Comparison of ENCODE assay signal across 29 mouse cellular contexts in genomic region chr4:126782512-126782911, GRCm38 (mm10). TPM values are rescaled to one million over a fixed set of nuclear protein-coding genes. Genes with fewer than 3 reads are reported as not detected.
A peak's percentile ranks its signal among the peaks of the same experiment; 100 is the strongest.
DNase-seq lines count a peak whose midpoint lies in the region; ATAC-seq lines count a peak whose summit lies in the region.
"Had no signal": no experiment of that assay in that cellular context is flagged by ENCODE, and none has a peak within 500 bp of the region (broad histone marks: within the 10 kb centered on the region; RNA-seq: fewer than 3 reads in every experiment).

No protein-coding gene starts in this region.

- no peak overlapping the region for H3K9ac ChIP-seq in forebrain, embryonic 11.5 days (ENCODE audit: low read length)
- H3K9ac ChIP-seq in limb, embryonic 12.5 days (replicated peaks) = no peak overlapping the region
- no peak overlapping the region for H3K9ac ChIP-seq in forebrain, embryonic 16.5 days (replicated peaks; ENCODE audit: low read depth, low read length)
- no peak overlapping the region for H3K9ac ChIP-seq in hindbrain, embryonic 11.5 days (ENCODE audit: low read depth, low read length)
- H3K9ac ChIP-seq: hindbrain, embryonic 15.5 days; liver, embryonic 12.5 days had no signal

- no peak for DNase-seq in forebrain, embryonic 10.5 days (ENCODE audit: extremely low spot score, low spot score)
- no peak for DNase-seq in forebrain, embryonic 11.5 days (ENCODE audit: low spot score)
- DNase-seq in limb, embryonic 10.5 days (ENCODE audit: low spot score) = no peak
- peak; percentile 44 for DNase-seq in right cerebral cortex, postnatal 4 days
- no peak for DNase-seq in hindbrain, embryonic 11.5 days (ENCODE audit: low spot score)
- DNase-seq: adrenal gland, postnatal 10 days; heart, adult 18-20 months; heart, postnatal 36 days; kidney, adult 11 months; kidney, postnatal 14 days; lung, adult 2 months; midbrain, embryonic 14.5 days; spleen, adult 18-20 months; thymus, postnatal 36 days had no signal

- no peaks in the 10 kb centered on the region for H3K27me3 ChIP-seq in forebrain, embryonic 10.5 days (ENCODE audit: poor library complexity, severe bottlenecking)
- no peaks in the 10 kb centered on the region for H3K27me3 ChIP-seq in forebrain, embryonic 11.5 days (ENCODE audit: control insufficient read depth, insufficient read depth, low read length)
- H3K27me3 ChIP-seq in limb, embryonic 12.5 days = no peaks in the 10 kb centered on the region
- H3K27me3 ChIP-seq in limb, embryonic 10.5 days (ENCODE audit: low read depth, poor library complexity, severe bottlenecking) = no peaks in the 10 kb centered on the region
- H3K27me3 ChIP-seq in forebrain, embryonic 16.5 days (replicated peaks; ENCODE audit: control insufficient read depth, insufficient read depth, low read length) = no peaks in the 10 kb centered on the region
- no peaks in the 10 kb centered on the region for H3K27me3 ChIP-seq in hindbrain, embryonic 11.5 days (ENCODE audit: control insufficient read depth, insufficient read depth, low read length)
- H3K27me3 ChIP-seq: hindbrain, embryonic 15.5 days; liver, embryonic 12.5 days; megakaryocyte, embryonic 14.5 days; Patski had no signal

- no peak overlapping the region for H3K4me3 ChIP-seq in forebrain, embryonic 10.5 days
- no peak overlapping the region for H3K4me3 ChIP-seq in forebrain, embryonic 11.5 days (ENCODE audit: low read depth, low read length)
- no peak overlapping the region for H3K4me3 ChIP-seq in limb, embryonic 12.5 days (replicated peaks)
- no peak overlapping the region for H3K4me3 ChIP-seq in limb, embryonic 10.5 days
- H3K4me3 ChIP-seq in forebrain, embryonic 16.5 days (replicated peaks; ENCODE audit: low read length) = no peak overlapping the region
- H3K4me3 ChIP-seq in hindbrain, embryonic 11.5 days (ENCODE audit: low read depth, low read length) = no peak overlapping the region
- H3K4me3 ChIP-seq: hindbrain, embryonic 15.5 days; liver, embryonic 12.5 days; megakaryocyte, embryonic 14.5 days; myocyte had no signal

- WGBS in forebrain, embryonic 10.5 days = 84% methylated on average over 8 of the region's 8 CpGs
- 84% methylated on average over 8 of the region's 8 CpGs for WGBS in forebrain, embryonic 11.5 days
- 68% methylated on average over 8 of the region's 8 CpGs for WGBS in limb, embryonic 12.5 days
- WGBS in limb, embryonic 10.5 days = 93% methylated on average over 8 of the region's 8 CpGs
- WGBS in forebrain, embryonic 16.5 days = 56% methylated on average over 8 of the region's 8 CpGs
- 93% methylated on average over 8 of the region's 8 CpGs for WGBS in hindbrain, embryonic 11.5 days

- H3K4me1 ChIP-seq in forebrain, embryonic 10.5 days = peaks cover 51% of the 10 kb centered on the region
- H3K4me1 ChIP-seq in forebrain, embryonic 11.5 days (replicated peaks; ENCODE audit: control insufficient read depth, insufficient read depth, low read length) = peaks cover 34% of the 10 kb centered on the region; the same call in 1 of the 2 replicates
- peaks cover 58% of the 10 kb centered on the region for H3K4me1 ChIP-seq in limb, embryonic 12.5 days (replicated peaks)
- peaks cover 45% of the 10 kb centered on the region for H3K4me1 ChIP-seq in limb, embryonic 10.5 days
- H3K4me1 ChIP-seq in forebrain, embryonic 16.5 days (replicated peaks; ENCODE audit: control insufficient read depth, insufficient read depth, low read length) = peaks cover 45% of the 10 kb centered on the region
- H3K4me1 ChIP-seq in hindbrain, embryonic 11.5 days (replicated peaks; ENCODE audit: control insufficient read depth, insufficient read depth, low read length) = no peaks in the 10 kb centered on the region; the same call in 1 of the 2 replicates
- H3K4me1 ChIP-seq: liver, embryonic 12.5 days; megakaryocyte, embryonic 14.5 days had no signal

- H3K36me3 ChIP-seq in forebrain, embryonic 10.5 days (replicated peaks) = 0 out of 2 replicates have a peak, but pooled peaks cover 2% of the 10 kb centered on the region
- no peaks in the 10 kb centered on the region for H3K36me3 ChIP-seq in forebrain, embryonic 11.5 days (ENCODE audit: control insufficient read depth, insufficient read depth, low read length)
- no peaks in the 10 kb centered on the region for H3K36me3 ChIP-seq in limb, embryonic 12.5 days
- H3K36me3 ChIP-seq in limb, embryonic 10.5 days = no peaks in the 10 kb centered on the region
- no peaks in the 10 kb centered on the region for H3K36me3 ChIP-seq in forebrain, embryonic 16.5 days (ENCODE audit: control insufficient read depth, insufficient read depth)
- H3K36me3 ChIP-seq in hindbrain, embryonic 11.5 days (ENCODE audit: control insufficient read depth, insufficient read depth, low read length) = no peaks in the 10 kb centered on the region
- H3K36me3 ChIP-seq: hindbrain, embryonic 15.5 days had no signal

- H3K4me2 ChIP-seq in forebrain, embryonic 11.5 days (ENCODE audit: low read depth, low read length, severe bottlenecking) = no peak overlapping the region
- no peak overlapping the region for H3K4me2 ChIP-seq in limb, embryonic 12.5 days
- no peak overlapping the region for H3K4me2 ChIP-seq in forebrain, embryonic 16.5 days (ENCODE audit: low read length)
- no peak overlapping the region for H3K4me2 ChIP-seq in hindbrain, embryonic 11.5 days (replicated peaks; ENCODE audit: low read depth, low read length)
- H3K4me2 ChIP-seq: hindbrain, embryonic 15.5 days; liver, embryonic 12.5 days had no signal

- 0 out of 2 replicates have a peak overlapping the region, but pooled peaks have one; percentile 48 for H3K27ac ChIP-seq in forebrain, embryonic 10.5 days
- no peak overlapping the region for H3K27ac ChIP-seq in forebrain, embryonic 11.5 days (ENCODE audit: low read depth, low read length)
- peak overlapping the region; percentile 87 for H3K27ac ChIP-seq in limb, embryonic 12.5 days
- H3K27ac ChIP-seq in limb, embryonic 10.5 days = no peak overlapping the region
- H3K27ac ChIP-seq in forebrain, embryonic 16.5 days (ENCODE audit: low read length) = peak overlapping the region; percentile 26
- no peak overlapping the region for H3K27ac ChIP-seq in hindbrain, embryonic 11.5 days (ENCODE audit: low read depth, low read length)
- H3K27ac ChIP-seq: hindbrain, embryonic 15.5 days; liver, embryonic 12.5 days had no signal

- H3K9me3 ChIP-seq in forebrain, embryonic 10.5 days = no peaks in the 10 kb centered on the region
- H3K9me3 ChIP-seq in forebrain, embryonic 11.5 days (ENCODE audit: control insufficient read depth, low read length) = no peaks in the 10 kb centered on the region
- H3K9me3 ChIP-seq in limb, embryonic 12.5 days = no peaks in the 10 kb centered on the region
- H3K9me3 ChIP-seq in limb, embryonic 10.5 days (replicated peaks) = no peaks in the 10 kb centered on the region
- no peaks in the 10 kb centered on the region for H3K9me3 ChIP-seq in forebrain, embryonic 16.5 days (ENCODE audit: control insufficient read depth, low read length)
- H3K9me3 ChIP-seq in hindbrain, embryonic 11.5 days (ENCODE audit: control insufficient read depth, low read length) = no peaks in the 10 kb centered on the region
- H3K9me3 ChIP-seq: hindbrain, embryonic 15.5 days; liver, embryonic 12.5 days; megakaryocyte, embryonic 14.5 days had no signal

- no peak for ATAC-seq in forebrain, embryonic 11.5 days (replicated peaks; ENCODE audit: low FRiP score)
- no peak for ATAC-seq in limb, embryonic 12.5 days (ENCODE audit: insufficient number of reproducible peaks, insufficient read depth, low FRiP score, low TSS enrichment, low read depth)
- ATAC-seq in forebrain, embryonic 16.5 days = no peak
- no peak for ATAC-seq in hindbrain, embryonic 11.5 days (ENCODE audit: low FRiP score)
- ATAC-seq in erythroid progenitor cell, adult 5-6 weeks (replicated peaks; ENCODE audit: low FRiP score, poor library complexity, severe bottlenecking) = no peak
- ATAC-seq: CD4-positive, CD25-positive, alpha-beta regulatory T cell, adult 4 months; liver, embryonic 12.5 days; Patski had no signal

RNA-seq across cellular contexts. Expression of gene AU040320, which starts 29.2 kb away (rescaled TPM):
- polyA plus RNA-seq in forebrain, embryonic 10.5 days (2016; fragmentation: Nextera tagmentation; extraction: Ambion mirVana) = 20.9 and 23.7 TPM in 2 replicates
- 30.1 and 31.5 TPM in 2 replicates for polyA plus RNA-seq in forebrain, embryonic 11.5 days (2014; fragmentation: Nextera tagmentation; extraction: Ambion mirVana)
- polyA plus RNA-seq in limb, embryonic 12.5 days (2016; fragmentation: Nextera tagmentation; extraction: Ambion mirVana) = 15.7 and 17.4 TPM in 2 replicates
- polyA plus RNA-seq in limb, embryonic 10.5 days (2016; fragmentation: Nextera tagmentation; extraction: Ambion mirVana) = 18.7 and 19.8 TPM in 2 replicates
- polyA plus RNA-seq in forebrain, embryonic 16.5 days (2015; fragmentation: Nextera tagmentation; extraction: Ambion mirVana) = 32.8 and 35.0 TPM in 2 replicates
- 28.1 and 28.6 TPM in 2 replicates for polyA plus RNA-seq in hindbrain, embryonic 11.5 days (2014; fragmentation: Nextera tagmentation; extraction: Ambion mirVana)
- 11.3 and 24.5 TPM in 2 replicates for total RNA-seq in erythroid progenitor cell, adult 5-6 weeks (2015; ENCODE audit: low replicate concordance)
- total RNA-seq in erythroid progenitor cell, adult 5-6 weeks (2017; ENCODE audit: low replicate concordance) = 3.8 and 8.0 TPM in 2 replicates

RNA-seq across cellular contexts. Expression of gene Ncdn, which starts 29.3 kb away (rescaled TPM):
- 36.6 and 36.9 TPM in 2 replicates for polyA plus RNA-seq in forebrain, embryonic 10.5 days (2016; fragmentation: Nextera tagmentation; extraction: Ambion mirVana)
- 37.3 and 39.7 TPM in 2 replicates for polyA plus RNA-seq in forebrain, embryonic 11.5 days (2014; fragmentation: Nextera tagmentation; extraction: Ambion mirVana)
- 33.5 and 35.8 TPM in 2 replicates for polyA plus RNA-seq in limb, embryonic 12.5 days (2016; fragmentation: Nextera tagmentation; extraction: Ambion mirVana)
- 37.7 and 41.3 TPM in 2 replicates for polyA plus RNA-seq in limb, embryonic 10.5 days (2016; fragmentation: Nextera tagmentation; extraction: Ambion mirVana)
- 120 and 129 TPM in 2 replicates for polyA plus RNA-seq in forebrain, embryonic 16.5 days (2015; fragmentation: Nextera tagmentation; extraction: Ambion mirVana)
- polyA plus RNA-seq in hindbrain, embryonic 11.5 days (2014; fragmentation: Nextera tagmentation; extraction: Ambion mirVana) = 24.5 and 27.0 TPM in 2 replicates
- total RNA-seq in erythroid progenitor cell, adult 5-6 weeks (2015; ENCODE audit: low replicate concordance) = 1.1 and 1.3 TPM in 2 replicates
- total RNA-seq in erythroid progenitor cell, adult 5-6 weeks (2017; ENCODE audit: low replicate concordance) = 1.0 and 3.0 TPM in 2 replicates

RNA-seq across cellular contexts. Expression of gene Tfap2e, which starts 46.5 kb away (rescaled TPM):
- 0.06 TPM in 1 of 2 replicates, not detected in the other for polyA plus RNA-seq in forebrain, embryonic 10.5 days (2016; fragmentation: Nextera tagmentation; extraction: Ambion mirVana)
- 0.21 and 0.32 TPM in 2 replicates for polyA plus RNA-seq in forebrain, embryonic 11.5 days (2014; fragmentation: Nextera tagmentation; extraction: Ambion mirVana)
- polyA plus RNA-seq in limb, embryonic 12.5 days (2016; fragmentation: Nextera tagmentation; extraction: Ambion mirVana) = not detected in 2 replicates
- not detected in 2 replicates for polyA plus RNA-seq in limb, embryonic 10.5 days (2016; fragmentation: Nextera tagmentation; extraction: Ambion mirVana)
- polyA plus RNA-seq in forebrain, embryonic 16.5 days (2015; fragmentation: Nextera tagmentation; extraction: Ambion mirVana) = 0.34 and 0.75 TPM in 2 replicates
- polyA plus RNA-seq in hindbrain, embryonic 11.5 days (2014; fragmentation: Nextera tagmentation; extraction: Ambion mirVana) = 0.95 and 0.99 TPM in 2 replicates
- total RNA-seq in erythroid progenitor cell, adult 5-6 weeks (2015; ENCODE audit: low replicate concordance) = not detected in 2 replicates
- total RNA-seq in erythroid progenitor cell, adult 5-6 weeks (2017; ENCODE audit: low replicate concordance) = not detected in 2 replicates
- total RNA-seq: adrenal gland, postnatal 10 days; gastrocnemius, adult 8-10 months; heart, adult 18-20 months; heart, postnatal 36 days; layer of hippocampus, adult 8-10 months; left cerebral cortex, postnatal 14 days had no signal
- polyA plus RNA-seq: CD4-positive, CD25-positive, alpha-beta regulatory T cell, adult 4 months; heart, embryonic 14.5 days; liver, embryonic 12.5 days; neural tube, embryonic 14.5 days; Patski; stomach, embryonic 14.5 days had no signal

Comparison
In these comparisons a context has a peak if more than half of its experiments do, and no peak if none do; other contexts are left out.
1. H3K27ac ChIP-seq: peak in forebrain, embryonic 10.5 days (single experiment), limb, embryonic 12.5 days (single experiment) and forebrain, embryonic 16.5 days (single experiment); none in forebrain, embryonic 11.5 days (single experiment), limb, embryonic 10.5 days (single experiment) and hindbrain, embryonic 11.5 days (single experiment).